Mouse (Mus musculus): ENCODE measurements around the gene Rel. TPM values are rescaled to one million over a fixed set of nuclear protein-coding genes. Genes with fewer than 3 reads are reported as not detected.

The Rel gene
- polyA plus RNA-seq, 1 experiment from 2014 or later, result 1.1 TPM

GRCm38 (mm10) chr11:23718856-23719255 is 51.9 kb downstream of the Rel start:
- Histone ChIP-seq H3K4me3 (ENCODE audit: low read depth, low read length) (no peak overlapping the region), H3K9me3 (ENCODE audit: control insufficient read depth, low read length) (no peaks in the 10 kb centered on the region), H3K27ac (ENCODE audit: low read depth) (no peak overlapping the region), H3K4me1 (replicated peaks; ENCODE audit: control insufficient read depth, insufficient read depth, low read length) (no peaks in the 10 kb centered on the region), H3K27me3 (replicated peaks; ENCODE audit: control insufficient read depth, insufficient read depth, low read length) (no peaks in the 10 kb centered on the region), H3K9ac (ENCODE audit: low read length) (no peak overlapping the region), H3K4me2 (ENCODE audit: low read length) (no peak overlapping the region), H3K36me3 (ENCODE audit: control insufficient read depth, insufficient read depth, low read length) (peaks cover 82% of the 10 kb centered on the region)
- no peak for ATAC-seq (replicated peaks; ENCODE audit: low FRiP score, low TSS enrichment, low read depth)
- DNase-seq (ENCODE audit: low spot score), result no peak
- 92% methylated on average over 2 of the region's 2 CpGs for WGBS

DNA sequence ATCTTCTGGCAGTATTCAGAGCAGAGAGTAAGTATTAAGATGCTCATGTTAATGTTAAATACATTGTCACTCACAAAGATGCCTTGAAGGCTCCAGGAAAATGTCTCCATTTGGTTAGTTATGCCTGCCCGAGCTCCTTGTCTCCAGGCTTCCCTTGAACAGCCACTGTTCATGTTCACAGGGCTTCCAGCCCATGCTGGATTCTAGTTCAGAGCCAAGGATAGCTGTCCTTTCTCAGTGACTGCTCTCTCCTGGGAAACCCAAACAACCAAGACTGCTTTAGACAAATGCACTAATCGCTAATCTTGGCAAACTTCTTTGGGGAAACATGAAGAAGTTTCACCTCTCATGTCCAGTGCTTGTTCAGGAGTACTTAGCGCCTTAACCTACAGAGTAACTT is 58.5 kb downstream of the Rel start:
- Histone ChIP-seq H3K4me2 (ENCODE audit: low read length) (no peak overlapping the region), H3K9me3 (ENCODE audit: control insufficient read depth, low read length) (no peaks in the 10 kb centered on the region), H3K4me3 (ENCODE audit: low read depth, low read length) (no peak overlapping the region), H3K9ac (ENCODE audit: low read length) (no peak overlapping the region), H3K27ac (ENCODE audit: low read depth) (no peak overlapping the region), H3K27me3 (replicated peaks; ENCODE audit: control insufficient read depth, insufficient read depth, low read length) (no peaks in the 10 kb centered on the region), H3K36me3 (ENCODE audit: control insufficient read depth, insufficient read depth, low read length) (peaks cover 88% of the 10 kb centered on the region), H3K4me1 (replicated peaks; ENCODE audit: control insufficient read depth, insufficient read depth, low read length) (no peaks in the 10 kb centered on the region)
- 87% methylated on average over 3 of the region's 3 CpGs for whole genome bisulfite sequencing
- ATAC-seq (replicated peaks; ENCODE audit: low FRiP score, low TSS enrichment, low read depth), result no peak
- no peak for DNase-seq (ENCODE audit: low spot score)

GRCm38 (mm10) chr11:23704604-23705294 is 66.0 kb downstream of the Rel start:
- H3K9me3 ChIP-seq (ENCODE audit: control insufficient read depth, low read length), result no peaks in the 10 kb centered on the region
- DNase-seq (ENCODE audit: low spot score), result no peak
- H3K9ac ChIP-seq (ENCODE audit: low read length), result no peak overlapping the region
- no peak overlapping the region for H3K27ac ChIP-seq (ENCODE audit: low read depth)
- H3K4me2 ChIP-seq (ENCODE audit: low read length), result no peak overlapping the region
- no peaks in the 10 kb centered on the region for H3K4me1 ChIP-seq (replicated peaks; ENCODE audit: control insufficient read depth, insufficient read depth, low read length)
- no peak overlapping the region for H3K4me3 ChIP-seq (ENCODE audit: low read depth, low read length)
- no peak for ATAC-seq (replicated peaks; ENCODE audit: low FRiP score, low TSS enrichment, low read depth)
- H3K27me3 ChIP-seq (replicated peaks; ENCODE audit: control insufficient read depth, insufficient read depth, low read length), result no peaks in the 10 kb centered on the region
- peaks cover 49% of the 10 kb centered on the region for H3K36me3 ChIP-seq (ENCODE audit: control insufficient read depth, insufficient read depth, low read length)
- 81% methylated on average over 7 of the region's 7 CpGs for WGBS

- no peak for ATAC-seq (replicated peaks; ENCODE audit: low FRiP score, low TSS enrichment, low read depth)
- H3K27ac ChIP-seq (ENCODE audit: low read depth), result no peak overlapping the region
- H3K27me3 ChIP-seq (replicated peaks; ENCODE audit: control insufficient read depth, insufficient read depth, low read length), result no peaks in the 10 kb centered on the region
- H3K36me3 ChIP-seq (ENCODE audit: control insufficient read depth, insufficient read depth, low read length), result peaks cover 24% of the 10 kb centered on the region
- 90% methylated on average over 3 of the region's 3 CpGs for WGBS
- H3K9ac ChIP-seq (ENCODE audit: low read length), result no peak overlapping the region
- H3K9me3 ChIP-seq (ENCODE audit: control insufficient read depth, low read length), result no peaks in the 10 kb centered on the region
- H3K4me1 ChIP-seq (replicated peaks; ENCODE audit: control insufficient read depth, insufficient read depth, low read length), result no peaks in the 10 kb centered on the region
- H3K4me3 ChIP-seq (ENCODE audit: low read depth, low read length), result no peak overlapping the region
- no peak overlapping the region for H3K4me2 ChIP-seq (ENCODE audit: low read length)
- DNase-seq (ENCODE audit: low spot score), result no peak
These were observed 68.9 kb downstream of the Rel start for GRCm38 (mm10) chr11:23701831-23702230.

- Histone ChIP-seq H3K27me3 (replicated peaks; ENCODE audit: control insufficient read depth, insufficient read depth, low read length) (no peaks in the 10 kb centered on the region), H3K4me1 (replicated peaks; ENCODE audit: control insufficient read depth, insufficient read depth, low read length) (no peaks in the 10 kb centered on the region), H3K36me3 (ENCODE audit: control insufficient read depth, insufficient read depth, low read length) (peaks cover 14% of the 10 kb centered on the region; the same call in 1 of the 2 replicates), H3K27ac (ENCODE audit: low read depth) (no peak overlapping the region), H3K9ac (ENCODE audit: low read length) (no peak overlapping the region), H3K4me2 (ENCODE audit: low read length) (no peak overlapping the region), H3K4me3 (ENCODE audit: low read depth, low read length) (no peak overlapping the region), H3K9me3 (ENCODE audit: control insufficient read depth, low read length) (no peaks in the 10 kb centered on the region)
- WGBS, result 61% methylated on average over 3 of the region's 3 CpGs
- ATAC-seq (replicated peaks; ENCODE audit: low FRiP score, low TSS enrichment, low read depth) (no peak), DNase-seq (ENCODE audit: low spot score) (no peak)
These were observed 71.2 kb downstream of the Rel start for GRCm38 (mm10) chr11:23699414-23700095.

DNA sequence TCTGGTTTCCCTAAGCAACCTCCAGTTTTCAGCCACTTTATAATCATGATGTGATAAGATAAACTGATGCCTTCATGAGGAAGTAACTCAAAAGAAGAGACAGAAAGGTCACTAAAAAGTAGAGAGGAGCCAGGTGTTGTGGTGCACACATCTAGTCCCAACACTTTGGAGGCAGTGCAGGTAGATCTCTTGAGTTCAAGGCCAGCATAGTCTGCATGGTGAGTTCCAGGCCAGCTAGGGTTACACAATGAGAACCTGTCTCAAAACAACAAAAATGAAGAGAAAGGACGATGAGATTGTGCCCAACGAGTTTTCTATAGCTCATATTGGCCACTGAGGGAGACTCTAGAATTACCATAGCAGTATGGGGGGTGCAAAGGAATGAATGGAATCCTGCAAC is 72.2 kb downstream of the Rel start:
- Histone ChIP-seq H3K9me3 (ENCODE audit: control insufficient read depth, low read length) (no peaks in the 10 kb centered on the region), H3K4me2 (ENCODE audit: low read length) (no peak overlapping the region), H3K36me3 (ENCODE audit: control insufficient read depth, insufficient read depth, low read length) (peaks cover 9% of the 10 kb centered on the region; the same call in 1 of the 2 replicates), H3K27me3 (replicated peaks; ENCODE audit: control insufficient read depth, insufficient read depth, low read length) (no peaks in the 10 kb centered on the region), H3K9ac (ENCODE audit: low read length) (no peak overlapping the region), H3K4me3 (ENCODE audit: low read depth, low read length) (no peak overlapping the region), H3K4me1 (replicated peaks; ENCODE audit: control insufficient read depth, insufficient read depth, low read length) (no peaks in the 10 kb centered on the region), H3K27ac (ENCODE audit: low read depth) (no peak overlapping the region)
- DNase-seq (ENCODE audit: low spot score) (no peak), ATAC-seq (replicated peaks; ENCODE audit: low FRiP score, low TSS enrichment, low read depth) (no peak)
- WGBS, result 70% methylated on average over 2 of the region's 2 CpGs

GRCm38 (mm10) chr11:23695847-23696246 is 74.9 kb downstream of the Rel start:
- H3K4me3 ChIP-seq (ENCODE audit: low read depth, low read length), result no peak overlapping the region
- no peaks in the 10 kb centered on the region for H3K9me3 ChIP-seq (ENCODE audit: control insufficient read depth, low read length)
- H3K36me3 ChIP-seq (ENCODE audit: control insufficient read depth, insufficient read depth, low read length), result 0 out of 2 replicates have a peak, but pooled peaks cover 4% of the 10 kb centered on the region
- H3K4me1 ChIP-seq (replicated peaks; ENCODE audit: control insufficient read depth, insufficient read depth, low read length), result no peaks in the 10 kb centered on the region
- DNase-seq (ENCODE audit: low spot score), result no peak
- H3K27ac ChIP-seq (ENCODE audit: low read depth), result no peak overlapping the region
- no peaks in the 10 kb centered on the region for H3K27me3 ChIP-seq (replicated peaks; ENCODE audit: control insufficient read depth, insufficient read depth, low read length)
- H3K9ac ChIP-seq (ENCODE audit: low read length), result no peak overlapping the region
- H3K4me2 ChIP-seq (ENCODE audit: low read length), result no peak overlapping the region
- ATAC-seq (replicated peaks; ENCODE audit: low FRiP score, low TSS enrichment, low read depth), result no peak

DNA sequence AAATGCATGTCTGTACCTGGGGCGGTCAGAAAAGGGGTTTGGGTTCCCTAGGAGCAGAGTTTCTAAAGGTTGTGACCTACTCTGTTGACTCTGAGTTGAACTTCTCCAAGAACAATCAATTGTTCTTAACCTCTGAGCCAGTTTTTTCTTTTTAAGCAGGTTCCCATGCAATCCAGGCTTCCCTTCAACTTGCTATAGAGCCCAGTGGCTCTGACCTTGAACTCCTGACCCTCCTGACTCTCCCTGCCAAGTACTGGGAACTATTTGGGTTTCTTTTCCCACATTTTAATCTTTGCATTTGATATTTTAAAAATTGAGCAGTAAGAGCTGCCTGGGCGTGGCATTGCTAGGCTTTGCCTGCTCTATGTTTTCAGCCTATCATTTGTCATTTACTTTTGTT is 77.5 kb downstream of the Rel start:
- Histone ChIP-seq H3K4me2 (ENCODE audit: low read length) (no peak overlapping the region), H3K4me1 (replicated peaks; ENCODE audit: control insufficient read depth, insufficient read depth, low read length) (no peaks in the 10 kb centered on the region), H3K9ac (ENCODE audit: low read length) (no peak overlapping the region), H3K36me3 (ENCODE audit: control insufficient read depth, insufficient read depth, low read length) (peaks cover 8% of the 10 kb centered on the region; the same call in 1 of the 2 replicates), H3K27me3 (replicated peaks; ENCODE audit: control insufficient read depth, insufficient read depth, low read length) (no peaks in the 10 kb centered on the region), H3K27ac (ENCODE audit: low read depth) (no peak overlapping the region), H3K4me3 (ENCODE audit: low read depth, low read length) (no peak overlapping the region), H3K9me3 (ENCODE audit: control insufficient read depth, low read length) (no peaks in the 10 kb centered on the region)
- ATAC-seq (replicated peaks; ENCODE audit: low FRiP score, low TSS enrichment, low read depth), result no peak
- WGBS, result 83% methylated on average over 2 of the region's 2 CpGs
- no peak for DNase-seq (ENCODE audit: low spot score)

- WGBS, result 86% methylated on average over 1 of the region's 1 CpGs
- no peak overlapping the region for H3K27ac ChIP-seq (ENCODE audit: low read depth)
- ATAC-seq (replicated peaks; ENCODE audit: low FRiP score, low TSS enrichment, low read depth) (no peak), DNase-seq (ENCODE audit: low spot score) (no peak)
- H3K9ac ChIP-seq (ENCODE audit: low read length), result no peak overlapping the region
- no peaks in the 10 kb centered on the region for H3K9me3 ChIP-seq (ENCODE audit: control insufficient read depth, low read length)
- H3K4me1 ChIP-seq (replicated peaks; ENCODE audit: control insufficient read depth, insufficient read depth, low read length), result no peaks in the 10 kb centered on the region
- H3K27me3 ChIP-seq (replicated peaks; ENCODE audit: control insufficient read depth, insufficient read depth, low read length), result no peaks in the 10 kb centered on the region
- H3K4me2 ChIP-seq (ENCODE audit: low read length), result no peak overlapping the region
- peaks cover 21% of the 10 kb centered on the region; the same call in 1 of the 2 replicates for H3K36me3 ChIP-seq (ENCODE audit: control insufficient read depth, insufficient read depth, low read length)
- no peak overlapping the region for H3K4me3 ChIP-seq (ENCODE audit: low read depth, low read length)
These were observed 82.7 kb downstream of the Rel start for GRCm38 (mm10) chr11:23688060-23688459.

All from intestine, embryonic 14.5 days (tissue).